Mouse (Mus musculus) lung, adult 2 months (tissue): ENCODE measurements around the gene Zfp961.
"Not testable (repeated sequence)": the region's sequence is repeated elsewhere in the genome, so short reads cannot be mapped to it uniquely, and the experiment has no call there.

Source experiments
- CTCF ChIP-seq: fragments of 200-500 bp; IDR thresholded peaks from 2 replicates; pipeline ENCODE4 v1.5.1; 2011; ENCODE audit warnings: mild to moderate bottlenecking, low read length, control low read depth; ENCODE audit not compliant: insufficient read depth
- POLR2A ChIP-seq: fragments of 200-500 bp; IDR thresholded peaks from 2 replicates; pipeline ENCODE4 v1.6.1; 2011; ENCODE audit warnings: low read depth, mild to moderate bottlenecking, control low read depth, low read length, borderline replicate concordance; ENCODE audit errors: extremely low read depth

DNA sequence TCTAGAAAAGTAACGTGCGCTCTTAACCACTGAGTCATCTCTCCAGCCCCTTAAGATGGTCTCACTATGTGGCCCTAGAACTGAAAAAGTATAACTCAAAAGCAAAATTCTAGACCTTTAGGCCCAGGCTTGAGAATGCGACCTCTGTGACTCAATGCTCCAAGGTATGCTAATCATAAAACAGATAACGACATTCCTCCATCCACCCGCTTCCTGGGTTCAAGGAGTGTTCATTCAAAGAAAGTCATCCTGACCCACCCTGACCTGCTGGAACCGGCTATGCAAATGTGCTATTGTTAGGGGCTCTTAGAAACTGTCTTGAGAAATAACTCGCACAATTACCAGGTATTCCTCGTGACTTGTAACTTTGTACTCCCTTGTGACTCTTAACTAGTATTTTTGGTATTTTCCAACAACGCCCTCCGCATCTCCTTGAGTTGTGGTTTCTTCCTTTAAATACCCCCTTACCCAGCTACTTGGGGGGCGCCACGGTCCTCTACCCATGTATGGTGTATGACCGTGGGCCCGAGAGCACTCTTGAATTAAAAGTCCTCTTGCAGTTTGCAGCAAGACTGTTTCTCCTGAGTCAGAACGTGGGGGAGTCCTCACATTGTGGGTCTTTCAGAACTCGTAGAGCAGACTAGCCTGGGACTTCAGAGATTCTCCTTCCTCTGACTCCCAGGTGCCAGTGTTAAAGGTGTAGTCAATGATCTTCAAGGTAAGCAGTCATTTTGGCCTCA is 2.3 kb downstream of the Zfp961 start:
- not testable (repeated sequence) for TF ChIP-seq CTCF, POLR2A
